Mouse (Mus musculus) ES-E14 (cell line): ENCODE results near the gene Hecw2. TPM values are rescaled to one million over a fixed set of nuclear protein-coding genes. Genes with fewer than 3 reads are reported as not detected.

ENCODE experiments used
- DNase-seq: peaks from one replicate; pipeline ENCODE4 v3.0.0-alpha.2; 2013; ENCODE audit warnings: low read depth, low spot score
- H3K27ac ChIP-seq: 2 replicates; pipeline ENCODE4 v1.5.1; 2012; ENCODE audit warnings: low read depth, mild to moderate bottlenecking, low read length, moderate library complexity, mixed read lengths; ENCODE audit not compliant: poor library complexity, insufficient read depth, severe bottlenecking
- H3K36me3 ChIP-seq: 2 replicates; pipeline ENCODE4 v1.6.1; 2012; ENCODE audit warnings: mild to moderate bottlenecking, low read length, moderate library complexity, mixed read lengths; ENCODE audit not compliant: control insufficient read depth, poor library complexity, insufficient read depth, severe bottlenecking
- H3K4me1 ChIP-seq, 2 experiments: fragments of 150-350 bp in 1 of 2; sonication (generic) in 1 of 2; 2 replicates each; pipeline ENCODE4 v1.6.1; 2012; ENCODE audit warnings: low read length in 2 of 2, mild to moderate bottlenecking in 1 of 2, mixed read lengths in 1 of 2; ENCODE audit not compliant: control insufficient read depth in 2 of 2, insufficient read depth in 2 of 2, poor library complexity in 1 of 2
- H3K4me3 ChIP-seq, 2 experiments: fragments of 150-350 bp in 1 of 2; sonication (generic) in 1 of 2; 2 replicates each; pipeline ENCODE4 v1.5.1; 2012; ENCODE audit warnings: low read length in 2 of 2, low read depth in 1 of 2, mild to moderate bottlenecking in 1 of 2, mixed read lengths in 1 of 2; ENCODE audit not compliant: insufficient read depth in 1 of 2, poor library complexity in 1 of 2, severe bottlenecking in 1 of 2
- H3K9ac ChIP-seq: 2 replicates; pipeline ENCODE4 v1.6.1; 2012; ENCODE audit warnings: low read depth, mild to moderate bottlenecking, low read length, mixed read lengths; ENCODE audit not compliant: poor library complexity, insufficient read depth, severe bottlenecking
- H3K9me3 ChIP-seq: fragments of 150-350 bp; sonication (generic); 2 replicates; pipeline ENCODE4 v1.6.1; 2012; ENCODE audit warnings: low read depth, mild to moderate bottlenecking, low read length; ENCODE audit not compliant: control insufficient read depth, insufficient read depth
- CHD2 ChIP-seq: IDR thresholded peaks from 2 replicates; pipeline ENCODE4 v1.6.1; 2014; ENCODE audit warnings: mild to moderate bottlenecking, low read depth, low read length, inconsistent platforms
- HCFC1 ChIP-seq: IDR thresholded peaks from 2 replicates; pipeline ENCODE4 v1.6.1; 2012; ENCODE audit warnings: low read length, inconsistent platforms, borderline replicate concordance; ENCODE audit not compliant: insufficient read depth
- MAFK ChIP-seq: IDR thresholded peaks from 2 replicates; pipeline ENCODE4 v1.6.1; 2014; ENCODE audit warnings: mild to moderate bottlenecking, low read depth, low read length, inconsistent platforms; ENCODE audit not compliant: insufficient read depth
- ZC3H11A ChIP-seq: IDR thresholded peaks from 2 replicates; pipeline ENCODE4 v1.6.1; 2012; ENCODE audit warnings: low read depth, mild to moderate bottlenecking, inconsistent platforms, low read length, borderline replicate concordance
- ZNF384 ChIP-seq: IDR thresholded peaks from 2 replicates; pipeline ENCODE4 v1.6.1; 2012; ENCODE audit warnings: low read depth, low read length, inconsistent platforms
- in situ Hi-C, 2 experiments: fragments of 600-800 bp; cut with MboI; formaldehyde crosslinking; loops; one replicate each; pipeline ENCODE4 v1.15.1; 2025; ENCODE audit warnings: low sequenced_read_pairs in 2 of 2, inconsistent platforms in 1 of 2; ENCODE audit not compliant: unreplicated experiment in 2 of 2
- total RNA-seq: library from RNA; depleted of rRNA; stranded (reverse); fragments of 300-350 nt; gene quantifications from 2 replicates; pipeline ENCODE4 v1.2.3, GENCODE M21; 2012

Gene Hecw2
- total RNA-seq, 1 experiment = 6.6 TPM

- Histone ChIP-seq H3K4me1 (no peaks in the 10 kb centered on the region), H3K27ac (no peak overlapping the region), H3K9me3 (no peaks in the 10 kb centered on the region), H3K9ac (no peak overlapping the region), H3K4me3 (no peak overlapping the region), H3K36me3 (no peaks in the 10 kb centered on the region)
- TF ChIP-seq MAFK (no peak), ZC3H11A (no peak), HCFC1 (no peak), ZNF384 (no peak)
- in situ Hi-C loops = no loop called here
- no peak for DNase-seq
Measured at GRCm38 (mm10) chr1:54109255-54109654, 85.7 kb downstream of the Hecw2 start.

GRCm38 (mm10) chr1:54106756-54107155 is 88.2 kb downstream of the Hecw2 start:
- no peaks in the 10 kb centered on the region for H3K4me1 ChIP-seq
- no peak overlapping the region for H3K9ac ChIP-seq
- TF ChIP-seq HCFC1 (no peak), CHD2 (no peak), ZNF384 (no peak), MAFK (no peak), ZC3H11A (no peak)
- H3K27ac ChIP-seq = no peak overlapping the region
- H3K36me3 ChIP-seq = no peaks in the 10 kb centered on the region
- H3K4me3 ChIP-seq = no peak overlapping the region
- DNase-seq = no peak
- in situ Hi-C loops = no loop called here
- no peaks in the 10 kb centered on the region for H3K9me3 ChIP-seq

GRCm38 (mm10) chr1:54079708-54080107 is 115.3 kb downstream of the Hecw2 start:
- in situ Hi-C loops = no loop called here

GRCm38 (mm10) chr1:54074456-54074855 is 120.5 kb downstream of the Hecw2 start:
- in situ Hi-C loops = no loop called here
- Histone ChIP-seq H3K4me1 (no peaks in the 10 kb centered on the region), H3K27ac (no peak overlapping the region), H3K36me3 (no peaks in the 10 kb centered on the region), H3K4me3 (no peak overlapping the region), H3K9me3 (no peaks in the 10 kb centered on the region; the same call in 1 of the 2 replicates), H3K9ac (no peak overlapping the region)
- TF ChIP-seq HCFC1 (no peak), CHD2 (no peak), ZC3H11A (no peak), ZNF384 (no peak), MAFK (no peak)
- no peak for DNase-seq

More at GRCm38 (mm10) chr1:54079708-54080107, 115.3 kb downstream of the Hecw2 start:
- no peaks in the 10 kb centered on the region for H3K4me1 ChIP-seq
- H3K4me3 ChIP-seq = no peak overlapping the region
- no peaks in the 10 kb centered on the region for H3K36me3 ChIP-seq
- TF ChIP-seq ZC3H11A (no peak), MAFK (no peak), ZNF384 (no peak), CHD2 (no peak), HCFC1 (no peak)
- DNase-seq = no peak
- H3K9me3 ChIP-seq = no peaks in the 10 kb centered on the region; the same call in 1 of the 2 replicates
- H3K27ac ChIP-seq = no peak overlapping the region
- H3K9ac ChIP-seq = no peak overlapping the region

- no peaks in the 10 kb centered on the region for H3K9me3 ChIP-seq
- no peaks in the 10 kb centered on the region for H3K4me1 ChIP-seq
- DNase-seq = no peak
- in situ Hi-C loops = no loop called here
- H3K4me3 ChIP-seq = no peak overlapping the region
- no peak overlapping the region for H3K27ac ChIP-seq
- no peak for TF ChIP-seq ZNF384
- no peak for TF ChIP-seq HCFC1
- no peak for TF ChIP-seq ZC3H11A
- TF ChIP-seq MAFK = no peak
- no peak for TF ChIP-seq CHD2
- no peaks in the 10 kb centered on the region for H3K36me3 ChIP-seq
- H3K9ac ChIP-seq = no peak overlapping the region
Measured at GRCm38 (mm10) chr1:54070121-54070520, 124.8 kb downstream of the Hecw2 start.
